13 mouse cellular contexts compared by ENCODE assay signal in genomic region chr19:53057980-53058725, GRCm38 (mm10). TPM values are rescaled to one million over a fixed set of nuclear protein-coding genes. Genes with fewer than 3 reads are reported as not detected.
DNase-seq lines count a peak whose midpoint lies in the region; ATAC-seq and TF ChIP-seq lines count a peak whose summit lies in the region.
"Had no signal": no experiment of that assay in that cellular context is flagged by ENCODE, and none has a peak within 500 bp of the region (broad histone marks: within the 10 kb centered on the region; RNA-seq: fewer than 3 reads in every experiment).

No protein-coding gene starts in this region.

- CTCF ChIA-PET in Patski (lab: Charles Lee) = interaction anchor here (0.6 to 2.4 kb wide), 4 partner anchors 8 to 17 kb away, joined by 3 to 9 read pairs (median 4); no protein-coding TSS in a partner anchor

- no peak overlapping the region for H3K4me2 ChIP-seq in limb, embryonic 14.5 days (replicated peaks; ENCODE audit: low read depth, low read length, severe bottlenecking)
- H3K4me2 ChIP-seq in embryonic facial prominence, embryonic 14.5 days (ENCODE audit: low read depth, low read length) = peak overlapping the region; percentile 2; the same call in 1 of the 2 replicates
- no peak overlapping the region for H3K4me2 ChIP-seq in liver, postnatal 0 days (ENCODE audit: low read depth, low read length)
- H3K4me2 ChIP-seq: hindbrain, embryonic 15.5 days had no signal

- no peak overlapping the region for H3K4me3 ChIP-seq in limb, embryonic 14.5 days (replicated peaks; ENCODE audit: low read length)
- H3K4me3 ChIP-seq in limb, embryonic 10.5 days = no peak overlapping the region
- no peak overlapping the region for H3K4me3 ChIP-seq in embryonic facial prominence, embryonic 14.5 days (ENCODE audit: low read depth, low read length)
- H3K4me3 ChIP-seq in liver, postnatal 0 days (ENCODE audit: low read depth, low read length) = no peak overlapping the region
- H3K4me3 ChIP-seq: erythroblast, embryonic 14.5 days; hindbrain, embryonic 15.5 days had no signal

- no peak for DNase-seq in limb, embryonic 14.5 days (ENCODE audit: low spot score)
- DNase-seq in limb, embryonic 10.5 days (ENCODE audit: low spot score) = no peak
- DNase-seq in Patski (ENCODE audit: low read depth, low spot score) = no peak
- no peak for DNase-seq in embryonic facial prominence, embryonic 14.5 days (ENCODE audit: low spot score)
- no peak for DNase-seq in liver, postnatal 0 days
- no peak for DNase-seq in urinary bladder, postnatal 36 days (ENCODE audit: low spot score in 2 of 2)
- no peak for DNase-seq in urinary bladder, adult 18-20 months (ENCODE audit: low spot score in 2 of 2)
- DNase-seq: cerebellum, adult 8-10 months; lung, postnatal 10 days; midbrain, embryonic 14.5 days had no signal

- TF ChIP-seq CTCF in Patski (IDR thresholded peaks at IDR 0.05) = no peak
- TF ChIP-seq CTCF in liver, postnatal 0 days (IDR thresholded peaks at IDR 0.05; ENCODE audit: low read depth) = no peak

- H3K9me3 ChIP-seq in limb, embryonic 14.5 days (ENCODE audit: control insufficient read depth, low read length) = no peaks in the 10 kb centered on the region
- no peaks in the 10 kb centered on the region for H3K9me3 ChIP-seq in limb, embryonic 10.5 days (replicated peaks)
- no peaks in the 10 kb centered on the region for H3K9me3 ChIP-seq in embryonic facial prominence, embryonic 14.5 days (ENCODE audit: control insufficient read depth, low read length)
- H3K9me3 ChIP-seq in liver, postnatal 0 days (ENCODE audit: low read length) = no peaks in the 10 kb centered on the region
- H3K9me3 ChIP-seq: hindbrain, embryonic 15.5 days had no signal

- H3K27me3 ChIP-seq in limb, embryonic 14.5 days (ENCODE audit: control insufficient read depth, insufficient read depth, low read length) = no peaks in the 10 kb centered on the region
- no peaks in the 10 kb centered on the region for H3K27me3 ChIP-seq in limb, embryonic 10.5 days (ENCODE audit: low read depth, poor library complexity, severe bottlenecking)
- no peaks in the 10 kb centered on the region for H3K27me3 ChIP-seq in Patski
- H3K27me3 ChIP-seq in embryonic facial prominence, embryonic 14.5 days (replicated peaks; ENCODE audit: control insufficient read depth, insufficient read depth, low read length) = no peaks in the 10 kb centered on the region
- no peaks in the 10 kb centered on the region for H3K27me3 ChIP-seq in liver, postnatal 0 days (ENCODE audit: insufficient read depth, low read length)
- H3K27me3 ChIP-seq: CH12.LX; hindbrain, embryonic 15.5 days had no signal

- H3K9ac ChIP-seq in limb, embryonic 14.5 days (ENCODE audit: low read depth, low read length, severe bottlenecking) = no peak overlapping the region
- H3K9ac ChIP-seq in embryonic facial prominence, embryonic 14.5 days (ENCODE audit: low read depth, low read length) = no peak overlapping the region
- H3K9ac ChIP-seq in liver, postnatal 0 days (replicated peaks) = no peak overlapping the region
- H3K9ac ChIP-seq: hindbrain, embryonic 15.5 days had no signal

- in situ Hi-C loops in Patski (cut with MboI; ENCODE audit: low pct_unique_long_range_greater_than_20kb) = no loop called here

- no peaks in the 10 kb centered on the region for H3K4me1 ChIP-seq in limb, embryonic 14.5 days (ENCODE audit: control insufficient read depth, insufficient read depth, low read length)
- H3K4me1 ChIP-seq in limb, embryonic 10.5 days = 0 out of 2 replicates have a peak, but pooled peaks cover 4% of the 10 kb centered on the region
- H3K4me1 ChIP-seq in embryonic facial prominence, embryonic 14.5 days (ENCODE audit: control insufficient read depth, insufficient read depth, low read length) = peaks cover 16% of the 10 kb centered on the region; the same call in 1 of the 2 replicates
- H3K4me1 ChIP-seq in liver, postnatal 0 days (ENCODE audit: insufficient read depth) = peaks cover 2% of the 10 kb centered on the region; the same call in 1 of the 2 replicates
- H3K4me1 ChIP-seq: hindbrain, embryonic 15.5 days had no signal

- TF ChIP-seq EP300 in liver, postnatal 0 days (IDR thresholded peaks at IDR 0.05; ENCODE audit: low read depth) = no peak

- peak; percentile 37; the same call in 1 of the 2 replicates for ATAC-seq in limb, embryonic 14.5 days (ENCODE audit: low FRiP score, low read depth)
- ATAC-seq in Patski = peak; percentile 83
- ATAC-seq in embryonic facial prominence, embryonic 14.5 days (ENCODE audit: low read depth) = peak; percentile 58
- no peak for ATAC-seq in liver, postnatal 0 days

- H3K27ac ChIP-seq in limb, embryonic 14.5 days (replicated peaks; ENCODE audit: low read depth, low read length) = no peak overlapping the region
- no peak overlapping the region for H3K27ac ChIP-seq in limb, embryonic 10.5 days
- peak overlapping the region; percentile 66 for H3K27ac ChIP-seq in embryonic facial prominence, embryonic 14.5 days (replicated peaks; ENCODE audit: low read depth, low read length)
- peak overlapping the region; percentile 69 for H3K27ac ChIP-seq in liver, postnatal 0 days (ENCODE audit: low read depth)
- H3K27ac ChIP-seq: hindbrain, embryonic 15.5 days had no signal

- no peak for TF ChIP-seq POLR2A in limb, embryonic 14.5 days (IDR thresholded peaks at IDR 0.05; ENCODE audit: borderline replicate concordance, extremely low read depth, insufficient read depth, insufficient read length)

- no peaks in the 10 kb centered on the region for H3K36me3 ChIP-seq in limb, embryonic 14.5 days (ENCODE audit: control insufficient read depth, insufficient read depth, low read length)
- no peaks in the 10 kb centered on the region for H3K36me3 ChIP-seq in limb, embryonic 10.5 days
- H3K36me3 ChIP-seq in embryonic facial prominence, embryonic 14.5 days (ENCODE audit: control insufficient read depth, insufficient read depth, low read length) = no peaks in the 10 kb centered on the region
- no peaks in the 10 kb centered on the region for H3K36me3 ChIP-seq in liver, postnatal 0 days (replicated peaks; ENCODE audit: insufficient read depth, low read length)
- H3K36me3 ChIP-seq: hindbrain, embryonic 15.5 days had no signal

- WGBS in limb, embryonic 14.5 days = 85% methylated on average over 16 of the region's 16 CpGs
- WGBS in limb, embryonic 10.5 days = 88% methylated on average over 16 of the region's 16 CpGs
- WGBS in embryonic facial prominence, embryonic 14.5 days = 59% methylated on average over 16 of the region's 16 CpGs
- WGBS in liver, postnatal 0 days (ENCODE audit: insufficient replicate concordance) = 86% methylated on average over 16 of the region's 16 CpGs

- POLR2A ChIA-PET in Patski (lab: Charles Lee) = interaction anchor here (1.4 kb wide), 1 partner anchor 9 kb away, joined by 3 read pairs; no protein-coding TSS in a partner anchor

RNA-seq across cellular contexts. Expression of gene Xpnpep1, which starts 18.1 kb away (rescaled TPM):
- polyA plus RNA-seq in limb, embryonic 14.5 days (2012; rRNA removed) = 101 and 111 TPM in 2 replicates
- polyA plus RNA-seq in limb, embryonic 14.5 days (2014; fragmentation: Nextera tagmentation; extraction: Ambion mirVana) = 157 and 159 TPM in 2 replicates
- polyA plus RNA-seq in limb, embryonic 10.5 days (2016; fragmentation: Nextera tagmentation; extraction: Ambion mirVana) = 138 and 152 TPM in 2 replicates
- polyA plus RNA-seq in Patski (2021) = 193 TPM
- 148 and 169 TPM in 2 replicates for polyA plus RNA-seq in embryonic facial prominence, embryonic 14.5 days (2014; fragmentation: Nextera tagmentation; extraction: Ambion mirVana)
- 55.4 and 62.0 TPM in 2 replicates for polyA plus RNA-seq in liver, postnatal 0 days (2015; fragmentation: Nextera tagmentation; extraction: Ambion mirVana)

Comparison
In these comparisons a context has a peak if more than half of its experiments do, and no peak if none do; other contexts are left out.
1. H3K27ac ChIP-seq: peak in embryonic facial prominence, embryonic 14.5 days (single experiment) and liver, postnatal 0 days (single experiment); none in limb, embryonic 14.5 days (single experiment) and limb, embryonic 10.5 days (single experiment).